Mouse (Mus musculus) midbrain, embryonic 14.5 days (tissue): ENCODE measurements around the gene Llgl2. TPM values are rescaled to one million over a fixed set of nuclear protein-coding genes. Genes with fewer than 3 reads are reported as not detected.
A peak's percentile ranks its signal among the peaks of the same experiment; 100 is the strongest.
"Not testable (repeated sequence)": the region's sequence is repeated elsewhere in the genome, so short reads cannot be mapped to it uniquely, and the experiment has no call there.

Experiments
- ATAC-seq: fragments of 200-750 bp; cut with Nextera tagmentation; 2 replicates; pipeline ENCODE4 v1.8.0; 2017; ENCODE audit warnings: moderate number of reproducible peaks, moderate library complexity; ENCODE audit not compliant: low FRiP score, low TSS enrichment
- DNase-seq: peaks from one replicate; pipeline ENCODE4 v3.0.0-alpha.2; 2015
- H3K27ac ChIP-seq: fragments of 300-500 bp; sonication (generic); replicated peaks from 2 replicates; pipeline ENCODE4 v1.5.1; 2014; ENCODE audit warnings: mild to moderate bottlenecking, low read depth, low read length, moderate library complexity
- H3K27me3 ChIP-seq: fragments of 300-500 bp; sonication (generic); 2 replicates; pipeline ENCODE4 v1.6.1; 2014; ENCODE audit warnings: low read length, control low read depth, mixed read lengths; ENCODE audit not compliant: control insufficient read depth, insufficient read depth
- H3K36me3 ChIP-seq: fragments of 300-500 bp; sonication (generic); 2 replicates; pipeline ENCODE4 v1.6.1; 2014; ENCODE audit warnings: low read length, control low read depth; ENCODE audit not compliant: control insufficient read depth, insufficient read depth
- H3K4me1 ChIP-seq: fragments of 300-500 bp; sonication (generic); 2 replicates; pipeline ENCODE4 v1.6.1; 2014; ENCODE audit warnings: mild to moderate bottlenecking, antibody characterized with exemption, low read length, control low read depth; ENCODE audit not compliant: control insufficient read depth, insufficient read depth
- H3K4me2 ChIP-seq: fragments of 300-500 bp; sonication (generic); 2 replicates; pipeline ENCODE4 v1.6.1; 2014; ENCODE audit warnings: mild to moderate bottlenecking, low read length, moderate library complexity
- H3K4me3 ChIP-seq: fragments of 300-500 bp; sonication (generic); replicated peaks from 2 replicates; pipeline ENCODE4 v1.5.1; 2014; ENCODE audit warnings: low read depth, low read length
- H3K9ac ChIP-seq: fragments of 300-500 bp; sonication (generic); replicated peaks from 2 replicates; pipeline ENCODE4 v1.6.1; 2014; ENCODE audit warnings: mild to moderate bottlenecking, low read length, moderate library complexity
- H3K9me3 ChIP-seq: fragments of 300-500 bp; sonication (generic); 2 replicates; pipeline ENCODE4 v1.6.1; 2016; ENCODE audit warnings: low read length, control low read depth, mixed read lengths; ENCODE audit not compliant: control insufficient read depth
- WGBS: fragments of 180-500 bp; shearing (Covaris S2); extraction: QIAGEN DNeasy Blood & Tissue Kit; methylation state at CpG from one replicate; pipeline ENCODE4 v1.1.7; 2014; 5-methylcytosine and 5-hydroxymethylcytosine counted together
- polyA plus RNA-seq: library from polyadenylated mRNA; unstranded; fragments of >200 nt; fragmentation: Nextera tagmentation; extraction: Ambion mirVana; gene quantifications from 2 replicates; pipeline ENCODE4 v1.2.1, GENCODE M21; 2014

Llgl2 gene
- polyA plus RNA-seq, 1 experiment from 2014 or later = 0.63 TPM

DNA sequence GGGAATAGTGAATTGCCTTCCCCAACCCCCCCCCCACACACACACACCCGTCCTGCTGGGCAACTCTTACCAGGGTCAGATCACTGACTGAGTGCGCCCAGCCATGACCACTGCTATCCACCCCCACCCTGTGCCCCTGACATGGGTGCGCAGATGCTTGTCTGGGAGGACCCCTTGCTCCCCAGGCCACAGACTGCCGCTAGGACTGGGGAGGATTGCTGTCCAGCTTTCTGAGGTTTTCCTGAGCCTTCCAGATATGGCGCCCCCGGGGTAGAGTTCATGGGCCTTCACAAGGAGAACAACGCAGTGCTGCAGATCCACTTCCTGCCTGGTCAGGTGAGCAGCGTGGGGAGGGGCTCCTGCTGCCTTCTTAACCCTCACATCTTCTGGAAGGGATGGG lies 20.4 kb downstream of the Llgl2 start:
- ATAC-seq (no peak), DNase-seq (no peak)
- Histone ChIP-seq H3K4me3 (no peak overlapping the region), H3K27me3 (no peaks in the 10 kb centered on the region), H3K4me1 (no peaks in the 10 kb centered on the region), H3K4me2 (no peak overlapping the region), H3K9me3 (no peaks in the 10 kb centered on the region), H3K27ac (no peak overlapping the region), H3K9ac (no peak overlapping the region), H3K36me3 (no peaks in the 10 kb centered on the region)
- WGBS = 63% methylated on average over 8 of the region's 8 CpGs

DNA sequence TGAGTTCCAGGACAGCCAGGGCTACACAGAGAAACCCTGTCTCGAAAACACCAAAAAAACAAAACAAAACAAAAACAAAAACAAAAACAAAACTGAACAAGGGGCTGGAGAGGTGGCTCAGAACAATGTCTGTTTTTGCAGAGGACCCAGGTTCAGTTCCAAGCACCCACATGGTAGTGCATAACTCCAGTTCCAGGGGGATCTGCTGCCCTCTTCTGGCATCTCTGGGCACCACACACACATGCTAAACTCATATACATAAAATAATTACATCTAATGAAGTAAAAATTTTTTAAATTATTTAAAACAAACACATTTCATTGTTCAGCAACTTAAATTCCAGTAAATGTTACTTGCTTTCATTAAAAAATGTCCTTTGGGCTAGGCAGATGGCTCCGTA lies 22.0 kb downstream of the Llgl2 start:
- 91% methylated on average over 2 of the region's 2 CpGs for WGBS
- Histone ChIP-seq H3K4me2 (no peak overlapping the region), H3K9ac (no peak overlapping the region), H3K27me3 (no peaks in the 10 kb centered on the region), H3K4me3 (no peak overlapping the region), H3K27ac (no peak overlapping the region), H3K36me3 (no peaks in the 10 kb centered on the region), H3K4me1 (no peaks in the 10 kb centered on the region), H3K9me3 (no peaks in the 10 kb centered on the region)
- ATAC-seq = no peak
- no peak for DNase-seq

DNA sequence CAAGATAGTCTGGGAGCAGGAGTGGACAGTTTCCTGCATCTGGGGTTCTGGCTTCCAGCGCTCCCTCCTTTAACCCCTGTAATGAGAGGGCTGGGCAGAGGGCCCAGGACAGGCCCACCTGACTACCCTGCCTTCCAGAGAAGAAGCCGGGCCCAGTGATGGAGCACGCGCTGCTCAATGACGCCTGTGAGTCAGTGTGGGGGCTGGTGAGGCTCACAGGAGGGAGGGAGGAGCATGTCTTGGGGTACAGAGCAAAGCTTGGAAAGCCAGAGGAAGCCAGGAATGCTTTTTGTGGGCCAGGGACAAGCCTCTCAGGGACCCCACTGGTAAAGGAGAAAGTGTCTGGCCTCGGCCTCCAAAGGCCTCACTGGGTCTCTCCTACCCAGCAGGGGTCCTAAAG lies 30.8 kb downstream of the Llgl2 start:
- Histone ChIP-seq H3K4me1 (no peaks in the 10 kb centered on the region), H3K36me3 (no peaks in the 10 kb centered on the region), H3K4me3 (no peak overlapping the region), H3K9me3 (no peaks in the 10 kb centered on the region), H3K4me2 (no peak overlapping the region), H3K9ac (no peak overlapping the region), H3K27ac (no peak overlapping the region), H3K27me3 (peaks cover 23% of the 10 kb centered on the region)
- WGBS = 71% methylated on average over 6 of the region's 6 CpGs
- ATAC-seq (no peak), DNase-seq (no peak)

DNA sequence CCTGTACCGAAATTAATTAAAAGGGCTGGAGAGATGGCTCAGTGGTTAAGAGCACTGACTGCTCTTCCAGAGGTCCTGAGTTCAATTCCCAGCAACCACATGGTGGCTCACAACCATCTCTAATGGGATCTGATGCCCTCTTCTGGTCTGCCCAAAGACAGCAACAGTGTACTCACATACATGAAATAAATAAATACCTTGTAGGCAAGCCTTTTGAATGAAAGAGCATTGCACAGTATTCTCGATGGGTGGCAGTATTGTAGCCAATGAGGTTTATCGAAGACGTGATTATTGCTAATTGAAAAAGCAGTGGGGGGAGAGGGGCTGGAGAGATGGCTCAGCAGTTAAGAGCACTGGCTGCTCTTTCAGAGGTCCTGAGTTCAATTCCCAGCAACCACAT lies 33.3 kb downstream of the Llgl2 start:
- H3K36me3 ChIP-seq, H3K4me3 ChIP-seq, H3K4me2 ChIP-seq, DNase-seq, H3K9me3 ChIP-seq, H3K9ac ChIP-seq, H3K27ac ChIP-seq, H3K4me1 ChIP-seq, ATAC-seq: not testable (repeated sequence)
- WGBS = 89% methylated on average over 4 of the region's 4 CpGs
- peaks cover 38% of the 10 kb centered on the region for H3K27me3 ChIP-seq

DNA sequence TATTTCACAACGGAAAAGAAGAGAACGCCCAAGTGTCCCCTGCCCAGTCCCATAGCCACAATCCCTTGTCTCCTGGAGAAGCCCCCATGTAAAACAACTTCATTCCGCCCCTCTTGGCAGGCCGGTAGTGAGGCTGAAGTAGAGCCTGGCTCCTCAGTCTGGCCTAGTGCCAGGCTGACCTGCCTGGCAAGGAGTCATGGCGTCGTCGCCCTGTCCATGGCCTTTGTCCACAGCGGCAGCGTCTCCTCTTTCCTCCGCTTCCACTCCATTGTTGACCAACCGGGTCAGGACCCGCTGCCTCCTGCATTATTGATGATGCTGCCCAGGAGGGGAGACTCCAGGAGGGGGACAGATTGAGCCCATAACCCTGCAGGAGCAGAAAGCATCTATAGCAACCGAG lies 34.1 kb downstream of the Llgl2 start:
- Histone ChIP-seq H3K4me2 (no peak overlapping the region), H3K27me3 (peaks cover 38% of the 10 kb centered on the region), H3K4me3 (no peak overlapping the region), H3K27ac (no peak overlapping the region), H3K9me3 (no peaks in the 10 kb centered on the region), H3K36me3 (no peaks in the 10 kb centered on the region), H3K4me1 (no peaks in the 10 kb centered on the region), H3K9ac (no peak overlapping the region)
- DNase-seq = no peak
- no peak for ATAC-seq
- WGBS = 40% methylated on average over 13 of the region's 13 CpGs

DNA sequence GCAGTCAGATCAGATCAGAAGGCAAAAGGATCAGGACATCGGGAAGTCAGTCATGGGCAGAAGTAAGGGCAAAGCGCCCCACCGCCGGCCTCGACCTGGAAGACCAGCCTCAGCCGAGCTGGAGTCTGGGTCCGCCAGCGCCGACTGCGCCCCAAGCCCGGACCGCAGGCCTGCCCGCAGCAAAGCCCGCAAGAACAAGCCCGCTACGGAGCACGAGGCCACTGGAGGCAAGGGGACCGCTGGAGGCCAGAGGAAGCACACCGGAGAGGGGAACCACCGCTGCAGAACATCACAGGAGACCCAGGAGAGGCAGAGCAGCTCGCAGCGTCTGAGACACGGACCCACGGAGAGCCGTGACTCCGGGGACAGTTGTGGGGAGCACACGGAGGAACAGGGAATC lies 34.5 kb downstream of the Llgl2 start, which contains the start of gene Myo15b:
TSS of gene Myo15b (plus strand) at position 53 of the 400 bp plus-strand sequence.
- H3K4me3 ChIP-seq = peak within 1 kb of the TSS; percentile 32
- ATAC-seq = no peak
- peaks cover 38% of the 10 kb centered on the region for H3K27me3 ChIP-seq
- no peaks in the 10 kb centered on the region for H3K9me3 ChIP-seq
- peak within 1 kb of the TSS; percentile 48 for H3K4me2 ChIP-seq
- H3K36me3 ChIP-seq = no peaks in the 10 kb centered on the region
- no peak within 1 kb of the TSS; the same call in 1 of the 2 replicates for H3K9ac ChIP-seq
- WGBS = 7% methylated on average over 27 of the region's 27 CpGs
- H3K27ac ChIP-seq = no peak within 1 kb of the TSS
- H3K4me1 ChIP-seq = no peaks in the 10 kb centered on the region
- DNase-seq = no peak

DNA sequence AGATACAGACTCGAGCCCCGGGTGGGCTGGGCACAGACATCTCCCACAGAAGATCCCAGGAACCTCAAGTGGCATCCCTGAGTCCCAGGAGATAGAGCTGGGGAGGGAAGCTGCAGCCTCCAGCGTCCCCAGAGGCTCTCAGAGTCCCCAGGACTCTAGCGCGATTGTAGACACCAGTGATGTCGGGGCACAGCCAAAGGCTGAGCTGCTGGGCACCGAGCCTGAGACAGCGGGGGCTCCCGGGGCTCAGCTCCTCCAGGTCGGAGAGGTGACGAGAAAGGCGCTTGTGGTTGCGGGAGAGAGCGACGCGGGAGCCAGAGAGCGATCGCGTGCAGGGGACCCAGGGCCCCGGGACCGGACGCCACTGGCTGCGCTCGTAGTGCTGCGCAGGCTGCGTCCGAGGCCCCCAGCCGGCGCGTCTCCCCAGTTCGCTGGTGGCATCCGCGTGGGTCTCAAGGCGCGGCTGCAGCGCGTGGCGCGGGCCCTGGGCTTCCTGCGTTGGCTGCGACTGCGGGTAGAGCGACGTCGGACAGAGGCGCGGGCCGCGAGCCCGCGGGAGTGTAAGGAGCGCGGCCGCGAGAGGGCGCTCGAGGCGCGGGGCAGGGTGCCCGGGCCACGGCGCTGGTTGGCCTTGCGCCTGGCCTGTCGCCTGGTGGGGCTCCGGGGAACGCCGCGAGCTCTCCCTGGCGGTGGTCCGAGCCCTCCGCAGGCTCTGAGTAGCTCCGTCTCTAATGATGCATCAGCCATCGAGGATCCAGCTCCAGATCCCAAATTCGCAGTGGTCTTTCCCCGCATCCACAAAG lies 35.5 kb downstream of the Llgl2 start:
- Histone ChIP-seq H3K27me3 (peaks cover 38% of the 10 kb centered on the region), H3K27ac (no peak overlapping the region), H3K4me1 (no peaks in the 10 kb centered on the region), H3K4me3 (peak overlapping the region; percentile 32), H3K36me3 (no peaks in the 10 kb centered on the region), H3K9ac (no peak overlapping the region; the same call in 1 of the 2 replicates), H3K4me2 (peak overlapping the region; percentile 48), H3K9me3 (no peaks in the 10 kb centered on the region)
- peak; percentile 86 for DNase-seq
- 4% methylated on average over 75 of the region's 75 CpGs for WGBS
- ATAC-seq = peak; percentile 62

DNA sequence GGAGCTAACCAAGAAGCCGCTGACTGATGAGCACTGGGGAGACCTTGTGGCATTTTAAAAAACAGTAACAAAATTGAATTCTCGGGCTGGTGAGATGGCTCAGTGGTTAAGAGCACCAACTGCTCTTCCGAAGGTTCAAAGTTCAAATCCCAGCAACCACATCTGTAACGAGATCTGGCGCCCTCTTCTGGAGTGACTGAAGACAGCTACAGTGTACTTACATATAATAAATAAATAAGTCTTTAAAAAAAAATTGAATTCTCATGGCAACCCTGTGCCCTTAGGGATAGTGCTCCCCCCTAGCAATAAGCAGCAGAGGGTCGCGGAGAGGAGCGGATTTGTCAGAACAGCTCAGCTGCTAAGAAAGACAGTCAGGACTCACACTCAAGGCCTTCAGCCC lies 40.0 kb downstream of the Llgl2 start:
- Histone ChIP-seq H3K9me3 (no peaks in the 10 kb centered on the region), H3K4me2 (no peak overlapping the region), H3K27ac (no peak overlapping the region), H3K9ac (no peak overlapping the region), H3K36me3 (no peaks in the 10 kb centered on the region), H3K4me1 (no peaks in the 10 kb centered on the region), H3K27me3 (peaks cover 23% of the 10 kb centered on the region), H3K4me3 (no peak overlapping the region)
- DNase-seq (no peak), ATAC-seq (no peak)
- 85% methylated on average over 8 of the region's 8 CpGs for WGBS

DNA sequence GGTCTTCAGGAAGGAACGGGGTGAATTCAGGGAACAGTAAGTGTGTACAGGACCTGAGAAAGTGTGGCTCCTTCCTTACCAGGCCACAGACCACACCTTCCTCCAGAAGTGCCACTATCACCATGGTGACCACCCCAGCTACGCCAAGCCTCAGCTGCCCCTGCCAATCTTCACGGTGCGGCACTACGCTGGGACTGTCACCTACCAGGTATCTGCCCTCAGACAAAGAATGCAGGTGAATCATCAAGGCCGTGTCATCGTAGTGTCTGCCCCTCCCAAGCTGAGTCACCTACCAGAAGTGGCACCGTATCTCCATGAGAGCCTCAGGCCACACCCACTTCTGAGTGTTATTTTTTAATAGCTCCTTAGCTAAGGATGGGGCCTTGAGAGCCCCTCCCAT lies 45.5 kb downstream of the Llgl2 start:
- Histone ChIP-seq H3K4me1 (no peaks in the 10 kb centered on the region), H3K4me3 (no peak overlapping the region), H3K27ac (no peak overlapping the region), H3K9ac (no peak overlapping the region), H3K36me3 (no peaks in the 10 kb centered on the region), H3K4me2 (no peak overlapping the region), H3K9me3 (no peaks in the 10 kb centered on the region), H3K27me3 (no peaks in the 10 kb centered on the region)
- DNase-seq (no peak), ATAC-seq (no peak)
- 86% methylated on average over 8 of the region's 8 CpGs for WGBS
